Mouse (Mus musculus) large intestine, adult 2 months (tissue): Measurements from ENCODE around the gene Vmn2r4. TPM values are rescaled to one million over a fixed set of nuclear protein-coding genes. Genes with fewer than 3 reads are reported as not detected.
"Not testable (repeated sequence)": the region's sequence is repeated elsewhere in the genome, so short reads cannot be mapped to it uniquely, and the experiment has no call there.

Source experiments
- DNase-seq: peaks from one replicate; pipeline ENCODE4 v3.0.0-alpha.2; 2012; ENCODE audit warnings: low read depth, low spot score
- WGBS: fragments of 180-500 bp; shearing (Covaris S2); methylation state at CpG from one replicate; pipeline ENCODE4 v1.1.7; 2018; 5-methylcytosine and 5-hydroxymethylcytosine counted together
- polyA plus RNA-seq: library from polyadenylated mRNA; depleted of rRNA; stranded (reverse); fragments of >200 nt; gene quantifications from 2 replicates; pipeline ENCODE4 v1.2.3, GENCODE M21; 2012; rRNA removed

Gene Vmn2r4
- not detected in 2 replicates for polyA plus RNA-seq

DNA sequence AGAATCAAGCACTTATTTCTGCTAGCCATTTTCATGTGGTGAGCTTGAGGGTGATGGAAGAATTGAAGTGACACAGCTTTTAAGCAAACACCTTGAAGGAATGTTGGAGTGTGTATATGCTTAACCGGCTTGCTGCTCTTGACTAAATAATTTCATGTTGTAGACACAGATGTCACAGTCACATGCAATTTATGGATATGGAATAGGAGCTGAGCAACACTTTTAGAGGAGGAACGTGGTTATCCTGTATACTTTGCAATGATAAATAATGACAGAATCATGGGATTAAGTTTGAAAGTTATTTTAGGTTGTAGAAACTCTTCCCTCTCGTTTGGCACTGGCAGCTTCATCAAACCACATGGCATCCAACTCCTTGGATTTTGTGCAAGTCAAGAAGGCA lies at the start of gene Vmn2r4:
Gene Vmn2r4, minus strand, starts transcription at position 101 of the 400 bp plus-strand sequence.
- 50% methylated on average over 3 of the region's 3 CpGs for WGBS

DNA sequence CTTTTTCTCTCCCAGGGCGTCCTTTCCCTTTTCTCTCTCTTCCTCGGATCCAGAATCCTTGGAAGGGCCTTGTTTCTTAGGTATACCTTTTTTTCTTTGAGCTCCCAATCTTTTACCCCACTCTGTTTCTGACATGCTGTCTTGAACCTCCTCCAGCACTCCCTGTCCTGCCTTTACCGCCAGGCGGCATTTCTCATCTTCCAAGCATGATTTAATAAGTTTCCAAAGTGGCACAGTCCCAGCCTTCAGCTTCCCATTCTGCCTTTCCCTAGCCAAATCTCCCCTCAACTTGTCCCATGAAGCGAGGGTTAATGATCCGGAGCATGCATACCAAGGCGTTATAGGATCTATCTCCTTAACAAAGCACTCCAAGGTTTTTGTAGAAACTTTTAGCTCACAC lies 19.1 kb upstream of the Vmn2r4 start:
- DNase-seq = not testable (repeated sequence)
- WGBS = 84% methylated on average over 7 of the region's 7 CpGs

More for the DNA sequence above, at the start of gene Vmn2r4:
- not testable (repeated sequence) for DNase-seq

DNA sequence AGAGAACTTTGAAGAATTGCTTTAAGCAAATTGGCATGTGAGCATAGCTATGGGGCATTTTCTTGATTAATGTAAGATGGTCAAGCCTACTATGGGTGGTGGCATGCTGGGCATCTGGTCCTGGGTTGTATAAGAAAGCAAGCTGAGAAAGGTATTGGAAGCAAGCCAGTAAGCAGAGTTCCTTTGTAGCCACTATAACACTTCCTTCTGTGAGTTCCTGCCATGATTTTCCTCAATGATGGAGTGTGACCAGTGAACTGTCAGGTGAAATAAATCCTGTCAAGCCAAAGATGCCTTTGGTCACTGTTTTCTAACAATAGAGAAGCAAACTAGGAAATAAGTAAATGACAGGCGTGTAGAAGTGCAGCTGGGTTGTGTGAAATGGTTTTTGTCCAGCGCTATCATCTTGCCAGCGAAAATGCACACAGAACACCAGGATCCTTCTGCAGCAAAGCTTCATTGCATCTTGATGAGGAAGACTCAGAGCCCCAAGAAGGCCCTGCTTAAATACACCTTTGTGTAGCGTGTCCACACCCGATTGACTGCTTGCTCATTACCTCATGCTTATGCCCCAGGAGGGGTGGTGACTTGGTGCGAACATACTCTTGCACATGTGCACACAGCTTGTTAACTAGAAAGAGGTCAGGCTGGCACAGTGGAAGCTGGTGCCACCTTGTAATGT lies 13.1 kb upstream of the Vmn2r4 start:
- DNase-seq = not testable (repeated sequence)
- WGBS = 84% methylated on average over 6 of the region's 6 CpGs

DNA sequence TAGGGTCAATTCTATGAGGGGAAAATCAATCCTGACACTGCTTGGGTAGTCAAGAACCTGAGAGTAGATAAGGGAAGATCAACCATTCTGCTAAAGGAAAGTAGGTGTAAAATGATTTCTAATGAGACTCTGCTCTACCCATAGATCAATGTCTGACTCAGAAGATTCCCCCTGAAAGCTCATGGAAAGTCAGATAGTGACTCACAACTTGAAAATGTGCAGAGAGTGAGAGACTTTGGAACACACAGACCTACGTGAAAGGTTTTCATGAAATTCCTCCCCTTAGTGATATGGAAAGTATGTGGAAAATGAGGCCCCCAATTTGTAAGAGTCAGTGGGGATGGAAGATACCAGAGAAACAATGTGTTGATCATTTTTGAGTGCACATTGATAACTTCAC lies 7.0 kb upstream of the Vmn2r4 start:
- 68% methylated on average over 1 of the region's 1 CpGs for WGBS
- DNase-seq = not testable (repeated sequence)

DNA sequence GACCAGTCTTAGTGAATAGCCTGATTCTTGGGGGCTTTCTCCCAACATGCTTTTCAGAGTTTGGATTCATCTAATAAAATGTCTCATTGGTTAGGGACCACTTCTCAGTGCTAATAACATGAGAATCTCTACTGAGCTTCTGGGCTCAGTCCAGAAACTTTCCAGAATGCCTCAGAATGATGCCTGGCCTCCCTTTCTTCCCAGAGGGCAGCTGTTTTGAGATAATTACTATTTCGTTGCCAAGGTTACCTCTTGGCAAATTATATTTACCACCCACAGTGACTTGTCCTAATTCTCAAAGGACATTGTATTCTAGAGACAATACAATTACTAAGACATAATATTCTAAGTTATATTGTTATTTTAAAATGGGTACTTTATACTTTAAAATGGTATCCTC lies 2.3 kb upstream of the Vmn2r4 start:
- not testable (repeated sequence) for DNase-seq
- 62% methylated on average over 1 of the region's 1 CpGs for WGBS

DNA sequence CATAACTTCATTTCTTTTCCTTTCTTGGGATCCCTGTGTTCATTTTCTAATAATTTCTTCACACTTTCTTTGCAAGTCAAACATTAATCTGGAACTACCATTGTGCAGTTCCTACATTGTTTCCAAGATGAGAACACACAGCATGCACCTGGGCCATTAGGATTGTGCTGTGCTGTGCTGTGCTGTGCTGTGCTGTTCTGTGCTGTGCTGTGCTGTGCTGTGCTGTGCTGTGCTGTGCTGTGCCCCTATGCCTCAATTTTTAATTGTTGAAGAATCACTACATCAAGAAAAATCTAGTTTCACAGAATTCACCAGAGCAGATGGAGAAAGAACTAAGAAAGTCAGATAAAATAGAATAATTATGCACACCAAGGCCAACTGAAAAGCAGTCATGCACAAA lies 915 bp downstream of the Vmn2r4 start:
- DNase-seq = not testable (repeated sequence)

DNA sequence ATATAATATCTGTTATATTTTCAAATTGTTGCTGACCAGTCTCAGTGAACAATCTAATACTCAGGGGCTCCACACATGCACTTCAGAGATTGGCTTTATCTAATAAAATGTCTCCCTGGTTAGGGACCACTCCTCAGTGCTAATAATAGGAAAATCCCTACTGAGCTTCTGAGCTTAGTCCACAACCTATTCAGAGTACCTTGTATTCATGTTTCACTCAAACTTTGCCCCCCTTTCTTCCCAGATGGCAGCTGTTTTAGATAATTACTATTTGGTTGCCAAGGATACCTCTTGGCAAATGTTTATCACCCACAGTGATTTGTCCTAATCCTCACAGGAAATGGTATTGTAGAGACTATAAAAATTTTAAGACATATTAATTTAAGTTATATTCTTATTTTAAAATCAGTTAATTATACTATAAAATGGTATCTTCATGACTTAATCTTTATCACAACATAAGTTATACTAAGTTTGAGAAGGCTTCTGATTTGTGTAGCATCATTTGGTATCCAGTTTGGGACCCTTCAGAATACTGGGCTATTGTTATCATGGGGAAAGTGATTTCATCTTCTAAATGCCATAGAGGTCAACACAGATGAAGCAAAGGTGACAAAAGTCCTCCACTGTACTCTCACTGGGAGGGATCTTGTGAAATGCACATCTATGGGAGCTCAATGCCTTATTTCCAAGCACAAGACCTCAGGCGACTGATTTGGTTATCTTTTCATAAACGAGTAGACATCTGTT lies 55.7 kb downstream of the Vmn2r4 start:
- DNase-seq = no peak
- 69% methylated on average over 2 of the region's 2 CpGs for WGBS

Other genes with a start within 250 kb of the Vmn2r4 start
- gene Vmn2r3, start 125.7 kb downstream of the Vmn2r4 start, polyA plus RNA-seq = not detected in 2 replicates
- not detected in 2 replicates for gene Vmn2r5, start 94.5 kb upstream of the Vmn2r4 start, polyA plus RNA-seq
- gene Vmn2r6, start 150.5 kb upstream of the Vmn2r4 start, polyA plus RNA-seq = not detected in 2 replicates